Mouse (Mus musculus) liver, embryonic 15.5 days (tissue): Measurements from ENCODE around the gene C87436. TPM values are rescaled to one million over a fixed set of nuclear protein-coding genes. Genes with fewer than 3 reads are reported as not detected.
"Not testable (repeated sequence)": the region's sequence is repeated elsewhere in the genome, so short reads cannot be mapped to it uniquely, and the experiment has no call there.

Experiments
- ATAC-seq: fragments of 200-750 bp; cut with Nextera tagmentation; 2 replicates; pipeline ENCODE4 v1.8.0; 2017; ENCODE audit warnings: moderate number of reproducible peaks, mild to moderate bottlenecking, moderate library complexity; ENCODE audit not compliant: insufficient read depth
- H3K27ac ChIP-seq: fragments of 300-500 bp; sonication (generic); replicated peaks from 2 replicates; pipeline ENCODE4 v1.5.1; 2015; ENCODE audit warnings: mild to moderate bottlenecking, inconsistent platforms
- H3K27me3 ChIP-seq: fragments of 300-500 bp; sonication (generic); 2 replicates; pipeline ENCODE4 v1.6.1; 2015; ENCODE audit warnings: mild to moderate bottlenecking, inconsistent platforms
- H3K36me3 ChIP-seq: fragments of 300-500 bp; sonication (generic); replicated peaks from 2 replicates; pipeline ENCODE4 v1.6.1; 2015; ENCODE audit warnings: moderate library complexity, mild to moderate bottlenecking, inconsistent platforms
- H3K4me1 ChIP-seq: fragments of 300-500 bp; sonication (generic); replicated peaks from 2 replicates; pipeline ENCODE4 v1.6.1; 2015; ENCODE audit warnings: inconsistent platforms
- H3K4me2 ChIP-seq: fragments of 300-500 bp; sonication (generic); 2 replicates; pipeline ENCODE4 v1.6.1; 2015; ENCODE audit warnings: moderate library complexity, mild to moderate bottlenecking, inconsistent platforms
- H3K4me3 ChIP-seq: fragments of 300-500 bp; sonication (generic); replicated peaks from 2 replicates; pipeline ENCODE4 v1.5.1; 2015; ENCODE audit warnings: mild to moderate bottlenecking, inconsistent platforms
- H3K9ac ChIP-seq: fragments of 300-500 bp; sonication (generic); 2 replicates; pipeline ENCODE4 v1.6.1; 2015; ENCODE audit warnings: moderate library complexity, mild to moderate bottlenecking, inconsistent platforms
- H3K9me3 ChIP-seq: fragments of 300-500 bp; sonication (generic); replicated peaks from 2 replicates; pipeline ENCODE4 v1.6.1; 2016; ENCODE audit warnings: inconsistent platforms
- WGBS: fragments of 180-500 bp; shearing (Covaris S2); methylation state at CpG from one replicate; pipeline ENCODE4 v1.1.7; 2015; ENCODE audit warnings: mixed read lengths; ENCODE audit not compliant: insufficient replicate concordance; 5-methylcytosine and 5-hydroxymethylcytosine counted together
- polyA plus RNA-seq: library from polyadenylated mRNA; unstranded; fragments of >200 nt; fragmentation: Nextera tagmentation; extraction: Ambion mirVana; gene quantifications from 2 replicates; pipeline ENCODE4 v1.2.1, GENCODE M21; 2015

The C87436 gene
- polyA plus RNA-seq, 1 experiment from 2014 or later: 11.1 TPM

DNA sequence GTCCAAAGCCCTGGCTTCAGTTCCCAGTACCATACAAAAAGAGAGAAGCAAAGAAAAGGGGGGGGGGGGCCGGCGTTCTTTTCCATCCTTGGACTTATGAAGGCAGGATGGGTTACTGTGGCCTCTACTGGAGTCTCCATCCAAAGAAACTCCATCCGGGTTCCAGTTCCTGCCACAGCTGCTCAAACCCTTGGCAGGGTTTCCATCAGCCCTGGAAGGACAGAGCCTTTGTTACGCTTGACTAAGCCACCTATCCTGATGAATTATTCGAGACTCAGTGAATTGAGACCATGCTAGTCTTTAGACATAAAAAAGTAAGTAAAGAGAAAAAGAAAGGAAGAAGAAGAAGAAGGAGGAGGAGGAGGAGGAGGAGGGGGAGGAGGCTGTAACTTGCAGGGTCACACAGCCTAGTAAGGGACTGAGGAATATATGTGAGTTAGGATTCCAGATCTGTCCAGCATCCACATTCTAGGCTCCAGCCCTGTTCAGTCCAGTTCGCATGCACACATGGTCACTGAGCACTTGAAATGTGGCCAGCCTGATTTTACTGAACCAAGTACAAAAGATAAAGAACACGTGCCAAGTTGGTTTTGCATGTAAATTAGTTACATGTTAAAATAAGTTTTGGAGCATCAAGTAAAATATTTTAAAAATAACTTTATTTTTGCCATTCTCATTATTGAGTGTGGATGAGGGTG is 47.9 kb downstream of the C87436 start:
- Histone ChIP-seq H3K9me3 (no peaks in the 10 kb centered on the region), H3K4me1 (peaks cover 32% of the 10 kb centered on the region), H3K27me3 (no peaks in the 10 kb centered on the region), H3K4me2 (no peak overlapping the region), H3K36me3 (no peaks in the 10 kb centered on the region), H3K4me3 (no peak overlapping the region), H3K27ac (0 out of 2 replicates have a peak overlapping the region, but pooled peaks have one; percentile 90), H3K9ac (no peak overlapping the region)
- ATAC-seq: no peak
- 69% methylated on average over 7 of the region's 7 CpGs for WGBS

DNA sequence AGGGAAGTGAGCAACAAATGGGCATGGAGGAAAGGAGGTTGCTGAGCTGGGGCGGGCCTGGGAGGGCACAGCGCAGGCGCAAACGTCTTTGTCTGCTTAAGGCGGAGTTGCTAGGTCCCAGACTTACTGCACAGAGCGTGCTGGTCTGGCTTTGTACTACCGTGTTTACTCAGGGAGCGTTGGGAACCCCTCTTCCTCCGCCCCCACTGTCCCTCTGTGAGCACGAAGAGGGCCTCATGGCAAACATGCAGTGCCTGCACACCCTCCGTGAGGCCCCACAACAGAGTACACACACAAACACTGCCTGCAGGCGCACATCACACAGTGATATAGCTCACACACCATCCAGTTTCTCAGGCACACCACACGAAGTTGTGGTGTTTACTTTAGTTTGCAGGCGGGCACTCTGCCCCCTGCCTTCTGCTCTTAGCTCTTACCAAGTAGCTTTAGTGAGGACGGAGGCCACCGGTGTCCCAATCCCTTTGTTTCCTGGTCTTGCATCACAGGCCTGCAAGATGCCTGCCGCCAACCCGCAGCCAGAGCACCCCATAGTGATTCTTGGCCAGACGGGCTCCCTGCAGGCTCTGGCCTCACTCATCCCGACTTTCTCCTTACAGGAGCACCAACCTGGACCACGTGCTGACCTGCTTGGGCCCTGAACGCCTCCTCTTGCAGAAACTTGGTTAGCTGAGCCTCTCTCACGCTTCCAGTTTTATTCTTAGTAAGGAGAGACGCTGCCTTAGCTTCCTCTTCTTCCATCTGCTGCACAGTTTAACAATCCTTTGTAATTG is 49.4 kb downstream of the C87436 start:
- no peaks in the 10 kb centered on the region for H3K9me3 ChIP-seq
- WGBS: 10% methylated on average over 24 of the region's 24 CpGs

DNA sequence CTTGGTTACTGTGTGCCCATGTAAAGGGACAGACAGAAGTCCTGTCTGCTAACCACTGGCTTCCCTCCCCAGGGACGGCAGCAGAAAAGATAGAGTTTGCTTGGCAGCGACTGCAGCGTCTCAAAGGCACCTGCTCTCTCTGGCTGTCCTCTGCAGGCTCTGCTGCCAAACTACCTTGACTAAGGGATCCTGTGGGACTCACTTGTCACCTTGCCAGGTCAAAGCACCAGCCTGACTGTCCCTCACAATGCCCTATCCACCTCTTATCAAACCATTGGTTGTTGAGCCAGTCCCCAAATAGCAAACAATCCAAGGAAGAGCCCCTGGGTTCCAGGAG is 49.9 kb downstream of the C87436 start:
- Histone ChIP-seq H3K4me1 (peaks cover 26% of the 10 kb centered on the region), H3K9ac (0 out of 2 replicates have a peak overlapping the region, but pooled peaks have one; percentile 51), H3K4me3 (peak overlapping the region; percentile 24; the same call in 1 of the 2 replicates), H3K4me2 (peak overlapping the region; percentile 63), H3K27ac (peak overlapping the region; percentile 90), H3K27me3 (no peaks in the 10 kb centered on the region), H3K36me3 (no peaks in the 10 kb centered on the region), H3K9me3 (no peaks in the 10 kb centered on the region)
- WGBS: 29% methylated on average over 3 of the region's 3 CpGs
- no peak for ATAC-seq

More for the DNA sequence above, 49.4 kb downstream of the C87436 start:
- Histone ChIP-seq H3K4me1 (peaks cover 25% of the 10 kb centered on the region), H3K9ac (peak overlapping the region; percentile 51), H3K4me2 (peak overlapping the region; percentile 63), H3K27me3 (no peaks in the 10 kb centered on the region), H3K36me3 (no peaks in the 10 kb centered on the region), H3K4me3 (peak overlapping the region; percentile 24), H3K27ac (peak overlapping the region; percentile 90)
- ATAC-seq: peak; percentile 86

DNA sequence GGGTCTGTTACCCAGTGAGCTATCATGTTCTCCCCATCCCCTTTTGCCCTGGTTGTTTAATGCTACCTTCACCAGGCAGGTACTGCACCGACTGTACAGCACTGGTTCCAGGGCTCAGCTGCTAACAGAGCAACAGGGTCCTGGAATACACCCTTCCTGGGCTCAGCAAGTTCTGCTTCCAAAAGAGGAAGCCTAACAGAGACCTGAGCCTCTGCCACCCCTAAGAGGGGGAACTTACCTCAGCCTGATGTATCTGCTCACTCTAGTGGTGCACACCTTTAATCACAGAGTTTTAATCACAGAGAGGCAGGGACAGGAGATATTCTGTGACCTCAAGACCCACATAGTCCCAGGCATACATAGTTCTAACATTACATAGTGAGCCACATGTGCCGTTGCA is 51.8 kb downstream of the C87436 start:
- no peak for ATAC-seq
- Histone ChIP-seq H3K9ac (no peak overlapping the region), H3K36me3 (no peaks in the 10 kb centered on the region), H3K4me3 (no peak overlapping the region), H3K27me3 (no peaks in the 10 kb centered on the region), H3K27ac (no peak overlapping the region), H3K4me2 (no peak overlapping the region), H3K4me1 (peaks cover 38% of the 10 kb centered on the region), H3K9me3 (no peaks in the 10 kb centered on the region)
- 66% methylated on average over 2 of the region's 2 CpGs for WGBS

DNA sequence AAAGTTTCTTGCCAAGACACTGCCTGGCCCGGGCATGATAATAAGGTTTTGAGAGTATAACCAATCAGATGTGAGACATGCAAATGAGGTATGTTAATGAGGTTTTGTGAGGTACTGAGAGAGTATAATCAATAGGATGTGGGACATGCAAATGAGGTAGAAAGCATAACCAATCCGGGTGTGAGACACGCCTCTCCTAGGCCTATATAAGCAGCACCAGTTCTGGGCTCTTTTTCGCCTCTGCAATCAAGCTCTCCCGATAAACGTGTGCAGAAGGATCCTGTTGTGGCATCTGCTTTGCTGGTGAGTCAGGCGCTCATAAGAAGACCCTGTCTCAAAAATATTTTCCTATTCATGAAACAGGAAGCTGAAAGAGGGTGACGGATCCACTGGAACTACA is 52.2 kb downstream of the C87436 start:
- H3K9me3 ChIP-seq, H3K27me3 ChIP-seq, H3K4me2 ChIP-seq, ATAC-seq, H3K9ac ChIP-seq, H3K4me3 ChIP-seq, H3K36me3 ChIP-seq, H3K27ac ChIP-seq: not testable (repeated sequence)
- peaks cover 38% of the 10 kb centered on the region for H3K4me1 ChIP-seq
- 83% methylated on average over 8 of the region's 8 CpGs for WGBS

DNA sequence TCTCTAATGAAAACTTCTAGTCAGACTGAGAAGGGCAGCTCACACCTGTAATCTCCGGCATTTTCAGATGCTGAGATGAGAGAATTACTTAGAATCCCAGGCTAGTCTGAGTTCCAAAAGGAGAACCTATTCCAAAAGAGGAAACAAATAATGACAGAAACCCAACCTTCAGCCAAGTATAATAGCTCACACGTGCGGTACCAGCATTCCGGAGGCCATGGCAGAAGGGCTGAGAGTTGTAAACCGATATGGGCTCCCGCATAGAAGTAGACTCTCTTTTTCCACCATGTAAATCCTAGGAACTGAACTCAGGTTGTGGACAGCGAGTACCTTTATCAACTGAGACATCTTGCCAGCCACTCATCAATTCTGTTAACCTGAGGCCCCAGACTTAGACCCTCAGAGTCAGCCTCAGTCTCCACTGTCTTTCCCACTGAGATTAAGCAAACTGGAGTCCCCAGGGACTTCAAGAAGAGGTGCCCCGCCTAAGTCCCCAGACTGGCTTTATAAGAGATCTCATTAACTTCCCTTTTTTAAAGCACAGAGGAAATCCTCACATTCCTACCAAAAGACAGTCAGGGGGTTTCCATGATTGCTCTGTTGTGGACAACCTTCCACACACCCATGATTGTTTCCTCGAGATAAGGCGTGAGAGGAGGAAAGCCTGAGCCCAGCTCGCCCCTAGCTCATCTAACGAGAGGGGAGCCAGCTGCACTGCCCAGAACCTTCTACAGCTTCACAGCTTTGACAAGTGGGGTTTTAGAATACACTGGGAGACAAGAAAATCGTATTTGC is 55.5 kb downstream of the C87436 start:
- Histone ChIP-seq H3K36me3 (no peaks in the 10 kb centered on the region), H3K9me3 (no peaks in the 10 kb centered on the region), H3K27ac (no peak overlapping the region), H3K4me1 (peaks cover 30% of the 10 kb centered on the region), H3K4me3 (no peak overlapping the region), H3K27me3 (no peaks in the 10 kb centered on the region), H3K9ac (no peak overlapping the region), H3K4me2 (no peak overlapping the region)
- WGBS: 20% methylated on average over 13 of the region's 13 CpGs
- no peak for ATAC-seq

DNA sequence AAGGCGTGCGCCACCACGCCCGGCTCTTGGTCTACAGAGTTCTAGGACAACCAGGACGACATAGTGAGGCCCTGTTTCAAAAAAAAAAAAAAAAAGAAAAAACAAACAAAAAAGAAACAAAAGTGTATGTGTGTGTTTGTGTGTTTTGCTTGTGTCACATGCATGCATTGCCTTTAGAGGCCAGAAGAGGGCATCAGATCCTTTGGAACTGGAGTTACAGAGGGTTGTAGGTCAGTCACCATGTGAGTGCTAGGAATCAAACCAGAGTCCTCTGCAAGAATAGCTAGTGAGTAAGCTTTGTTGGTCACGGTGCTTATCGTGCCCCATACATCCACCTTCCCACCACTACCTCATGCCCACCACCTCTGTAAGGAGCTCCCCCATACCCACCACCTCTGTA is 56.6 kb downstream of the C87436 start:
- no peaks in the 10 kb centered on the region for H3K9me3 ChIP-seq
- WGBS: 71% methylated on average over 7 of the region's 7 CpGs
- ATAC-seq: no peak
- no peak overlapping the region for H3K9ac ChIP-seq
- H3K27me3 ChIP-seq: no peaks in the 10 kb centered on the region
- H3K4me2 ChIP-seq: no peak overlapping the region
- H3K4me3 ChIP-seq: no peak overlapping the region
- H3K27ac ChIP-seq: no peak overlapping the region
- peaks cover 40% of the 10 kb centered on the region for H3K4me1 ChIP-seq
- no peaks in the 10 kb centered on the region for H3K36me3 ChIP-seq

DNA sequence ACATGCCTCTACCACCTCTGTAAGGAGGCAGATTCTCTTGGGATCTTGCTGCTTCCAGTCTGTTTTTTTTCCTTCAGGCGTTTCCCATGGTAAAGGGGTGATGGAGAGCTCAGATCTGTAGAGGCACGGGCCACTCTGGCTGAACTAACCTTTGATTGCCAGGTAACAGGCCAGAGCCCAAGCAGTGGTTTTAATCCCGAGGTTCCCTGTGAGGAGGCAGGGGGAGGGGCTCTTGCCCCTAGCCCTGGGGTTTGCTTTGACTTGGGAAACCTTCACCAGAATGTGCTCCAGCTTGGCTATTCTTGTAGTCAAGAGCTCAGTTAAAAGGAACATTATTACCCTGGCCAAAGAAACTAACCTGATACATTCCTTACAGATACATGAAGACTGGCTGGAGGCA is 57.5 kb downstream of the C87436 start:
- H3K9ac ChIP-seq: no peak overlapping the region
- H3K4me1 ChIP-seq: peaks cover 44% of the 10 kb centered on the region
- no peaks in the 10 kb centered on the region for H3K9me3 ChIP-seq
- H3K27me3 ChIP-seq: no peaks in the 10 kb centered on the region
- no peaks in the 10 kb centered on the region for H3K36me3 ChIP-seq
- no peak overlapping the region for H3K27ac ChIP-seq
- ATAC-seq: no peak
- H3K4me2 ChIP-seq: peak overlapping the region; percentile 3; the same call in 1 of the 2 replicates
- 58% methylated on average over 3 of the region's 3 CpGs for WGBS
- no peak overlapping the region for H3K4me3 ChIP-seq

DNA sequence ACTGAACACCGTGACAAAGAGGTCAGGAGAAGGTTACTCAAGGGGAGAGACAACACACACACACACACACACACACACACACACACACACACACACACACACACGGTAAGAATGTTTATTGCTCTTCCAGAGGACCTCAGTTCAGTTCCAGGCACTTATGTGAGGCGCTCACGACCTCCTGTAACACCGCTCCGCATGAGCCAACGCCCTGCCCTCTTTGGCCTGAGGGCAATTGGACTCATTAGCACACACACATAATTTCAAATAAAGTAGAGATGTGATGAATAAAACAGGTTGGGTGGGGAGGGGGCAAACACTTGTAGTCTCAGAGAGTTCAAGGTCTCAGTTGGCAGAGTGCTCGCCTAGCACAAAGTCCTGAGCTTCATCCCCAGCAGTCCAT is 58.0 kb downstream of the C87436 start:
- no peak overlapping the region for H3K4me3 ChIP-seq
- 80% methylated on average over 8 of the region's 8 CpGs for WGBS

DNA sequence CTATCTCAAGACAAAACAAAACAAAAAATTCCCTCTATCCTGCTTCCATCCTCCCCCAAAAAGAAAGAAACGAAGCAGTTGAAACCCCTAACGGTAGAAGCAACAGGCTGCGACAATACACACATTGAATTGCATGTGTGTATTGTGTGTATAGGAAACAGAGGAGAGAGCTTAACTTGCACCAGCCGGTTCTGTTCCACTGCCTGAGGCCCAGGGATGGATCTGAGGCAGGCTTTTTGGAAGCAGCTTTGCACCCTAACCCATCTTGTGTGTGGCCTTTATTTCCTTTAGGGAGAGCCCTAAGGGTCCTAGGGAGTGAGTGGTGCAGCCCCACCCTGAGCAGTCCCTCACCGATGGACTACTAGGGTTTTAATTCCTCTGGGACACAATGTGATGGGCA is 58.4 kb downstream of the C87436 start:
- peak overlapping the region; percentile 48 for H3K27ac ChIP-seq
- H3K4me2 ChIP-seq: peak overlapping the region; percentile 52
- peak overlapping the region; percentile 46; the same call in 1 of the 2 replicates for H3K9ac ChIP-seq

More for the DNA sequence above, 58.0 kb downstream of the C87436 start:
- no peak for ATAC-seq
- Histone ChIP-seq H3K9ac (no peak overlapping the region), H3K27ac (0 out of 2 replicates have a peak overlapping the region, but pooled peaks have one; percentile 48), H3K4me2 (peak overlapping the region; percentile 52), H3K36me3 (no peaks in the 10 kb centered on the region), H3K4me1 (peaks cover 44% of the 10 kb centered on the region), H3K27me3 (no peaks in the 10 kb centered on the region), H3K9me3 (no peaks in the 10 kb centered on the region)

More for the DNA sequence above, 58.4 kb downstream of the C87436 start:
- H3K27me3 ChIP-seq: no peaks in the 10 kb centered on the region
- no peaks in the 10 kb centered on the region for H3K9me3 ChIP-seq
- 53% methylated on average over 5 of the region's 5 CpGs for whole genome bisulfite sequencing
- peak overlapping the region; percentile 44 for H3K4me3 ChIP-seq
- peaks cover 44% of the 10 kb centered on the region for H3K4me1 ChIP-seq
- ATAC-seq: no peak
- H3K36me3 ChIP-seq: no peaks in the 10 kb centered on the region
